Mouse (Mus musculus) fat pad, adult 2 months (tissue): Measurements from ENCODE around the gene Fam189a1.

ENCODE experiments used
- DNase-seq: peaks from one replicate; pipeline ENCODE4 v3.0.0-alpha.2; 2011; ENCODE audit warnings: low read depth, low spot score; ENCODE audit errors: extremely low read depth

The Fam189a1 gene

DNA sequence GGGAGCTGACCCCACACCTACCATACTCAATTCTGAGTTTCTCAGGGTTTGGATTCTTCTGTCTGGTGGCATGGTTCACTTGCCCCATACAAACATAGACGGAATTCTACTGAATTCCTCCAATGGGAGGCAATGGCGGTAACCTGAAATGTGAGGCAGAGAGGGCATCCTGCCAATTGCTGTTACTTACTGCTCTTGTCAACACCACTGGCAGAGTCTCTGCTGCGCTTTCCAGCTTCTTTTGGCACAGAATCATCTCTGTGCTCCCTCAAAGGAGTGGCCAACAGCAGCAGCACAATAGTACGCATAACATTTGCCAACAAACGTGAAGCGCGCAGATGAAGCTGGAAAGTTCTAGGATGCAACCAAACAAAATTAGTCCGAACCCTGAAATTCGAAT lies 266.5 kb downstream of the Fam189a1 start:
- no peak for DNase-seq

DNA sequence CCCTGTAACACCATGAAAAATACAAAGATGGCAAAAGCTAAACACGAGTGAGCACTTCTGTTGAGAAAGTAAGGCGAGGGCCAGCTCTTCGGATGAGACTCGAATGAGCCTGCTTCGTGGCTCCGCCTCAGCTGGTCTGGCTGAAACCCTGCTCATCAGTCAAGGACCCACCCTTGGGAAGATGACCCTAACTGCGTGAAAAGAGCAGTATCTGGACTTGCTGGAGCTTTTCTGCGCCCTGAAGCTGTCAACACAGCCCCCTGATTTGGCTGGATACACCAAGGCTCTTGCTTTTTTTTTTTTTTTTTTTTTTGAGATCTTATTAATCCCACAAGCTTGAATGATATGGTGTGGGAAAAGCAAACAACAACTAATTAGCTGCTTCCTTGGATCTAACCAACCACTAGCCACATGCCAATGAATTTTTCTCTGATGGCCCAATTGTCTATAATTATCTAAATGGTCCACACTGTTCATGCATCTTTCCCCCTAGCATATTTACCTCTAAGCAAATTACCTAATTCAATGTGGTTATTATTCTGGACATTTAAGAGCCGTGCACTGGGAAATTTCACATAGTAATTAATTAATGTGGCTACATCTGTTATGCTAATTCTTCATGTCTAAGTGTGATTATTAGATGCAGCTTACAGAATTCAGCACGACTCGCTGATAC lies 272.0 kb downstream of the Fam189a1 start:
- no peak for DNase-seq

GRCm38 (mm10) chr7:64882243-64882642 lies 274.1 kb downstream of the Fam189a1 start:
- DNase-seq = no peak

GRCm38 (mm10) chr7:64881387-64881786 lies 275.0 kb downstream of the Fam189a1 start:
- no peak for DNase-seq

- no peak for DNase-seq
These were observed 276.0 kb downstream of the Fam189a1 start for GRCm38 (mm10) chr7:64880415-64880814.

DNA sequence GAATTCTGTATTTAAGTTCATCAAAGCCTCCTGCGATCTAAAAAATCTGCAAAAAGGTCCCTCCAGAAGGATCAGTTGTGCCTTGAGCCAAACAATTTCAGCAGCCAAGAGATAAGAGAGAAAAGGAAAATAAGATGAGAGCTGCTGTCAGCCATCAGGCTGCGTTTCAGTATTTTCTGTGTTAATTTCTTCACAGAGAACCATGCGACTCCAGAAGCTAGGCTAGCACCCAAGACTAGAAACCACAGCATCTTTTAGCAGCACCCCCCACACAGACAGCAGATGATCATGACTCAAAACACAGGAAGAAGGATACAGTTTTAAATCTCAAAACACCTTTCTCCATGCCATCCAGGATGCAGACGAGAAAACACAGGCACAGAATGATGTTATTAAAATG lies 281.4 kb downstream of the Fam189a1 start:
- no peak for DNase-seq

- no peak for DNase-seq
These were observed 283.1 kb downstream of the Fam189a1 start for GRCm38 (mm10) chr7:64873266-64873665.

- DNase-seq = peak; percentile 10
These were observed 283.6 kb downstream of the Fam189a1 start, which contains the start of gene Nsmce3 for GRCm38 (mm10) chr7:64872743-64873241. Nsmce3 (minus strand) TSS chr7:64872997.

DNA sequence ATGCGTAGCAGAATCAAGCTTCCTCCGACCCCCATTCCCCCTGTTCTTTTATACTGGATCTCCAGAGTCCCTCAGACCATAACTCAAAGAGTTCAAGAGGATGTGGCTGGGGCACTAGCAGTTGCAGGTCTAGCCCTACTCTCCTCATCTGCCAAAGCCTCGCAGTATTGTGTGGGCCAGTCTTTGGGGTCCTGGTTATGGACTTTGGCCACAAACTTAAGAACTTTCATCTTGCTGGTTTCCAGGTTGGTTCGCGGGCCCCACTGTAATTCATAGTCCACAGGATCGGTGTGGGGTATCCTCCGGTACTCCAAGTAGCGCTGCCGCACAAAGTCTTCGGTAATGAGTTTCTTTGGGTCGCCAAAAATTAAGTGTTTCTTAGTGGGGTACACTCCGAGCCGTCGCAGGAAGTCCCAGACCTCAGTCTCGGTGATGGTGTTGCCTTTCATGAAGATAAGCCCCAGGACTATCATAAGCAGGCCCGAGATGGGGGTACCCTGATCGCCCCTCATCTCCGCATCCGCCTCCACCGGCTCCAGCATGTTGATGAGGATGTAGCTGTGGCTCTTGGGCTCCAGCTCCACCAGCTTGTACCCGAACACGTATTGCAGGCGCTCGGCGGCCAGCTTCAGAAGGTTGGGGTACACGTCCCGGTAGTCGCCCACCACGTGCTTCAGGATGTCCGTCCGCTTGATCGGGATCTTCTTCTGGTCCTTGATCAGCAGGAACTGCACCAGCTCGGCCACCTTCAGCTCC lies 284.2 kb downstream of the Fam189a1 start:
- no peak for DNase-seq

- no peak for DNase-seq
These were observed 286.8 kb downstream of the Fam189a1 start for GRCm38 (mm10) chr7:64869549-64870065.

- no peak for DNase-seq
These were observed 292.8 kb downstream of the Fam189a1 start for GRCm38 (mm10) chr7:64863538-64863937.

- no peak for DNase-seq
These were observed 293.4 kb downstream of the Fam189a1 start for GRCm38 (mm10) chr7:64862978-64863377.

DNA sequence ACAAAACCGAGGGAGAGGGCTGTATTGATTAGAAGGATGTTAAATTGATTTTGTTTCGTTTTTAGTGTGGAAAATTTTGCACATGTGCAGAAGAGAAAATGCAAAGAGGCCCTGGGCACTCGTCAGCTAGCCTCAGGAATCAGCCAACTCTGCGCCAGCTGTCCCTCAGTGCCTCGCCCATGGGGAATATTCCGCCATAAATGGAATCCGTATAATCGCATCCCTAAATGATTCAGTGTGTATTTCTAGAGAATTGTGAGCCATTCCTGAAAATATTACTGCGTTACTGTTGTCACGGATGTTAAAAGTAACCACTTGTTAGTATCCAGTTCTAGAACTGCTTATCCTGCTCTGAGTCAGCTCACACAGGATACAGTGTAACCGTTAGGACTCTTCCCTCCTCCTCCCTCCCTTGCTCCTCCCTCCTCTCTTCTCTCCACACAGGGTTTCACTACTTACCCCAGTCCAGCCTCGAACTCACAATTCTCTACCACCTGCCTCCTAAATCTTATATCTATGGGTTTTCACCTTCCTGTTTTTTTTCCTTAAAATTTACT lies 299.8 kb downstream of the Fam189a1 start:
- DNase-seq = no peak

DNA sequence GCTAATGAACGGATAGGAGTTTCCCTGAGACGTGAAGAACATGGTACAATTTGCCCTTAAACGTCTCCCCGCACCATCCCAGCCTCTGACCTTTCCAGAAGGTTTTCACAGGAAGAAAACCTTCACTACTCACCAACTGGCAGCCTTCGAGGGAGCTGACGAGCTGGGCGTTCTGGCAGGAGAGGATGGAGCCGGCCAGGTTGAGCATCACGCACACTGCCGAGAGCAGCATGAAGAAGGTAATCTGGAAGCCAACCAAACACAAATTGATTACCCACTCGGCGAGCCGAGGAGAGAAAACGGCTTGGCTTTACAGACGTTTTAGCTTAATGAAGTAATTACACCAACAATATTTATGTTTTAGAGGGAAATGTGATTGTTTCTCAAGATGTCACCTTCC lies 300.4 kb downstream of the Fam189a1 start:
- DNase-seq = no peak

DNA sequence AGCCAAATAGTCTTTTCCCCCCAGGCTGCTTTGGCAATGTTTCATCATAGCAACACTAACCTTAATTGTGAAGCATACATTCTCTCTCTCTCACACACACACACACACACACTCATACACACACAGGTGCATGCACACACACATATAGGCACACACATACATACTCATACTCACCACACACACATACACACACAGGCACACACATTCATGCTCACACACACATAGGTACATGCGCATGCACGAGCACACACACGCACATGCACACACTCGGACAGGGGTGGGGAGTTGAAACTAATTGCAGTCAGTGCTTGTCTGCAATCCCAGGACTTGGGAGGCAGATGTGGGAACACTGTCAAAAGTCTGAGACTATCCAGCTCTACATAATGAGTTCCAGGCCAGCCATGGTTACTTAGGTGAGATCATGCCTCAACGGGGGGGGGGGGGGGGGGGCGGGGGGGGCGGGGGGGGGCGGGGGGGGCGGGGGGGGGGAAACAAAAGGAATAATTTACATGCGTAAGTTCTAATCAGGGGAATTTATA lies 300.9 kb downstream of the Fam189a1 start:
- no peak for DNase-seq

- DNase-seq = no peak
These were observed 305.6 kb downstream of the Fam189a1 start for GRCm38 (mm10) chr7:64850791-64851190.

- DNase-seq = no peak
These were observed 308.9 kb downstream of the Fam189a1 start for GRCm38 (mm10) chr7:64847366-64847899.

DNA sequence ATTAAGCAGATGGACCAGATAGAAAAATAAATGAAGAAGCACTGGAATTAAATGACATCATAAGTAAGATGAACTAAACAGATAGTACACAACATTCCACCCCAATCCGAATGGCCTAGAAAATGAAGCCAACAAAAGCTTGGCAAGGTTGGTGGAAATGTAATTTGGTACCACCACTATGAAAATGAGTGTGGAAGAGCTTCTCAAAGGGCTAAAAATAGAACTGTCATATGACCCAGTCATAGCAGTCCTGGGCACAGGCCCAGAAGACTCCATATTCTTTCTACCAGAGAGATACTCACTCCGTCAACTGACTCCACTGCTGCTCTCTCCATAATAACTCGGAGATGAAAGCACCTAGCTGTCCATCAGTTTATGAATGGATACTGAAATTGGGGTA lies 310.3 kb downstream of the Fam189a1 start:
- DNase-seq = no peak

- no peak for DNase-seq
These were observed 315.3 kb downstream of the Fam189a1 start for GRCm38 (mm10) chr7:64840946-64841659.

- DNase-seq = no peak
These were observed 315.8 kb downstream of the Fam189a1 start for GRCm38 (mm10) chr7:64840576-64840895.
